Mouse (Mus musculus) forebrain, embryonic 10.5 days (tissue): Measurements from ENCODE around the gene Hist1h2bq. TPM values are rescaled to one million over a fixed set of nuclear protein-coding genes. Genes with fewer than 3 reads are reported as not detected.
A peak's percentile ranks its signal among the peaks of the same experiment; 100 is the strongest.
"Not testable (repeated sequence)": the region's sequence is repeated elsewhere in the genome, so short reads cannot be mapped to it uniquely, and the experiment has no call there.

Experiments
- DNase-seq: peaks from one replicate; pipeline ENCODE4 v3.0.0-alpha.2; 2017; ENCODE audit warnings: low spot score; ENCODE audit errors: extremely low spot score
- H3K27ac ChIP-seq: fragments of 300-500 bp; sonication (generic); 2 replicates; pipeline ENCODE4 v1.5.1; 2016; ENCODE audit warnings: mild to moderate bottlenecking
- H3K27me3 ChIP-seq: fragments of 300-500 bp; sonication (generic); 2 replicates; pipeline ENCODE4 v1.6.1; 2016; ENCODE audit warnings: mild to moderate bottlenecking; ENCODE audit not compliant: poor library complexity, severe bottlenecking
- H3K36me3 ChIP-seq: fragments of 300-500 bp; sonication (generic); replicated peaks from 2 replicates; pipeline ENCODE4 v1.6.1; 2016; ENCODE audit warnings: mild to moderate bottlenecking, moderate library complexity
- H3K4me1 ChIP-seq: fragments of 300-500 bp; sonication (generic); 2 replicates; pipeline ENCODE4 v1.6.1; 2016
- H3K4me3 ChIP-seq: fragments of 300-500 bp; sonication (generic); 2 replicates; pipeline ENCODE4 v1.5.1; 2016; ENCODE audit warnings: mild to moderate bottlenecking, moderate library complexity
- H3K9me3 ChIP-seq: fragments of 300-500 bp; sonication (generic); 2 replicates; pipeline ENCODE4 v1.6.1; 2016; ENCODE audit warnings: mild to moderate bottlenecking, moderate library complexity
- WGBS: fragments of 180-500 bp; shearing (Covaris S2); methylation state at CpG from one replicate; pipeline ENCODE4 v1.1.7; 2016; 5-methylcytosine and 5-hydroxymethylcytosine counted together
- polyA plus RNA-seq: library from polyadenylated mRNA; unstranded; fragments of >200 nt; fragmentation: Nextera tagmentation; extraction: Ambion mirVana; gene quantifications from 2 replicates; pipeline ENCODE4 v1.2.1, GENCODE M21; 2016

Hist1h2bq gene
- 19.8 and 21.9 TPM in 2 replicates for polyA plus RNA-seq

- H3K9me3 ChIP-seq, DNase-seq, H3K4me1 ChIP-seq, H3K36me3 ChIP-seq, H3K4me3 ChIP-seq, H3K27me3 ChIP-seq, H3K27ac ChIP-seq: not testable (repeated sequence)
- no CpG with 5 or more reads among the region's 23 CpGs for WGBS
These were observed at the start of gene Hist1h2bq, which contains the start of gene Hist1h2ao for GRCm38 (mm10) chr13:21810073-21810472. TSS of gene Hist1h2bq (minus strand) at chr13:21810197. TSS of gene Hist1h2ao (plus strand) at chr13:21810465.

GRCm38 (mm10) chr13:21855698-21856162, 45.7 kb upstream of the Hist1h2bq start:
- H3K4me3 ChIP-seq = peak overlapping the region; percentile 62
- no peaks in the 10 kb centered on the region for H3K27me3 ChIP-seq
- H3K27ac ChIP-seq = peak overlapping the region; percentile 70
- peak; percentile 58 for DNase-seq
- H3K9me3 ChIP-seq = no peaks in the 10 kb centered on the region
- under 1% methylated on average over 15 of the region's 15 CpGs for WGBS
- H3K36me3 ChIP-seq = no peaks in the 10 kb centered on the region
- peaks cover 3% of the 10 kb centered on the region; the same call in 1 of the 2 replicates for H3K4me1 ChIP-seq

- WGBS = under 1% methylated on average over 11 of the region's 11 CpGs
These were observed 45.1 kb upstream of the Hist1h2bq start for GRCm38 (mm10) chr13:21855146-21855545.

GRCm38 (mm10) chr13:21852215-21852945, 42.4 kb upstream of the Hist1h2bq start:
- H3K36me3 ChIP-seq = no peaks in the 10 kb centered on the region
- no peak overlapping the region for H3K4me3 ChIP-seq
- DNase-seq = no peak
- H3K9me3 ChIP-seq = no peaks in the 10 kb centered on the region
- peaks cover 6% of the 10 kb centered on the region for H3K4me1 ChIP-seq
- 87% methylated on average over 3 of the region's 3 CpGs for WGBS
- H3K27ac ChIP-seq = no peak overlapping the region
- H3K27me3 ChIP-seq = no peaks in the 10 kb centered on the region

More at GRCm38 (mm10) chr13:21855146-21855545, 45.1 kb upstream of the Hist1h2bq start:
- Histone ChIP-seq H3K4me1 (peaks cover 3% of the 10 kb centered on the region; the same call in 1 of the 2 replicates), H3K36me3 (no peaks in the 10 kb centered on the region), H3K27ac (peak overlapping the region; percentile 70), H3K4me3 (peak overlapping the region; percentile 62), H3K9me3 (no peaks in the 10 kb centered on the region), H3K27me3 (no peaks in the 10 kb centered on the region)
- peak; percentile 88 for DNase-seq

- H3K4me1 ChIP-seq, H3K27me3 ChIP-seq, H3K27ac ChIP-seq, H3K4me3 ChIP-seq, H3K9me3 ChIP-seq, H3K36me3 ChIP-seq, DNase-seq: not testable (repeated sequence)
- 43% methylated on average over 1 of the region's 1 CpGs for WGBS
These were observed 40.7 kb upstream of the Hist1h2bq start for GRCm38 (mm10) chr13:21850696-21851095.

GRCm38 (mm10) chr13:21847883-21848282, 37.9 kb upstream of the Hist1h2bq start:
- 14% methylated on average over 8 of the region's 8 CpGs for WGBS
- Histone ChIP-seq H3K4me1 (peaks cover 3% of the 10 kb centered on the region; the same call in 1 of the 2 replicates), H3K27ac (no peak overlapping the region), H3K4me3 (peak overlapping the region; percentile 36), H3K27me3 (no peaks in the 10 kb centered on the region), H3K9me3 (no peaks in the 10 kb centered on the region), H3K36me3 (no peaks in the 10 kb centered on the region)
- peak; percentile 27 for DNase-seq

- not testable (repeated sequence) for H3K4me1 ChIP-seq, H3K36me3 ChIP-seq, H3K27ac ChIP-seq, H3K4me3 ChIP-seq, H3K9me3 ChIP-seq, H3K27me3 ChIP-seq, DNase-seq
These were observed 36.4 kb upstream of the Hist1h2bq start for GRCm38 (mm10) chr13:21846356-21846755.

- H3K36me3 ChIP-seq, DNase-seq, H3K9me3 ChIP-seq, H3K4me3 ChIP-seq, H3K27ac ChIP-seq, H3K4me1 ChIP-seq, H3K27me3 ChIP-seq: not testable (repeated sequence)
- no CpG with 5 or more reads among the region's 4 CpGs for WGBS
These were observed 30.5 kb upstream of the Hist1h2bq start for GRCm38 (mm10) chr13:21840508-21840907.

GRCm38 (mm10) chr13:21833461-21833860, 23.5 kb upstream of the Hist1h2bq start, which contains the start of the genes Hist1h2ap and Hist1h2br:
TSS of gene Hist1h2ap (minus strand) at chr13:21833507.
TSS of gene Hist1h2br (plus strand) at chr13:21833743.
- not testable (repeated sequence) for H3K9me3 ChIP-seq, H3K27me3 ChIP-seq, H3K36me3 ChIP-seq, DNase-seq, H3K4me3 ChIP-seq, H3K4me1 ChIP-seq, H3K27ac ChIP-seq
- WGBS = no CpG with 5 or more reads among the region's 24 CpGs

GRCm38 (mm10) chr13:21831418-21832394, 21.7 kb upstream of the Hist1h2bq start, which contains the start of gene Hist1h4n:
TSS of gene Hist1h4n (minus strand) at chr13:21832196.
- H3K27ac ChIP-seq = peak within 1 kb of the TSS; percentile 74
- DNase-seq, H3K27me3 ChIP-seq, H3K36me3 ChIP-seq, H3K9me3 ChIP-seq, H3K4me1 ChIP-seq: not testable (repeated sequence)
- H3K4me3 ChIP-seq = peak within 1 kb of the TSS; percentile 34
- WGBS = under 1% methylated on average over 30 of the region's 58 CpGs

- 90% methylated on average over 10 of the region's 10 CpGs for WGBS
- Histone ChIP-seq H3K27me3 (no peaks in the 10 kb centered on the region), H3K36me3 (peaks cover 7% of the 10 kb centered on the region), H3K9me3 (no peaks in the 10 kb centered on the region), H3K4me3 (peak overlapping the region; percentile 18), H3K4me1 (peaks cover 4% of the 10 kb centered on the region), H3K27ac (peak overlapping the region; percentile 72)
- DNase-seq = peak; percentile 19
These were observed 20.3 kb upstream of the Hist1h2bq start for GRCm38 (mm10) chr13:21830344-21830743.

- H3K4me3 ChIP-seq = no peak overlapping the region
- H3K27ac ChIP-seq = peak overlapping the region; percentile 62
- DNase-seq = no peak
- no peaks in the 10 kb centered on the region for H3K27me3 ChIP-seq
- H3K9me3 ChIP-seq = no peaks in the 10 kb centered on the region
- peaks cover 7% of the 10 kb centered on the region for H3K36me3 ChIP-seq
- H3K4me1 ChIP-seq = peaks cover 4% of the 10 kb centered on the region
- 82% methylated on average over 3 of the region's 3 CpGs for WGBS
These were observed 18.5 kb upstream of the Hist1h2bq start for GRCm38 (mm10) chr13:21828511-21828910.
